Mouse (Mus musculus) small intestine, adult 2 months (tissue): Measurements from ENCODE around the gene Ipcef1.

Source experiments
- CTCF ChIP-seq: fragments of 200-500 bp; IDR thresholded peaks from 2 replicates; pipeline ENCODE4 v1.5.1; 2012; ENCODE audit warnings: low read depth, mild to moderate bottlenecking, control low read depth, inconsistent platforms, low read length, moderate library complexity, mixed read lengths; ENCODE audit not compliant: insufficient replicate concordance, insufficient read length; ENCODE audit errors: extremely low read depth
- POLR2A ChIP-seq: fragments of 200-500 bp; IDR thresholded peaks from 2 replicates; pipeline ENCODE4 v1.6.1; 2012; ENCODE audit warnings: low read depth, mild to moderate bottlenecking, control low read depth, inconsistent platforms, low read length, moderate library complexity

- TF ChIP-seq CTCF (no peak), POLR2A (no peak)
Observed at GRCm38 (mm10) chr10:7049901-7050300, 2.4 kb downstream of the Ipcef1 start.
